Mouse (Mus musculus): ENCODE data around the gene 1700018B08Rik.

Gene 1700018B08Rik

DNA sequence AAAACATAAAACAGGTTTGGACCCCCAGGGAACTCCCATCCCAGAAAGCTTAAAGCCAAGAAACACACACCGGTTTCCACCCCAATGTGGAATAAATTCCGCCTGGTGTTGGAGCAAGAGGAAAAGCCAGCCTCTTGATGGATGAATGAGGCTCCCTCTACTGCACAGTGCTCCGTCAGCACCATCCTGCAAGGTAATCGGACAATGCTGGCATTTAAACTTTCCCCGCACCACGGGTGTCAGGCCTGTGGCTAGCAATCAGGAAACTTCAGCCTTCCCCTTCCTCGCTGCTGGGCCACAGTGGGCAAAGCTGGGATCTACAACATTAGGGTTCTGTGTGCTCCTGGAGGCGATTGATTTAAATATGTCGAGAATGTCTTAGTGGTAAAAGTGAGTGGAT is 52.5 kb downstream of the 1700018B08Rik start:
- no peak for DNase-seq

DNA sequence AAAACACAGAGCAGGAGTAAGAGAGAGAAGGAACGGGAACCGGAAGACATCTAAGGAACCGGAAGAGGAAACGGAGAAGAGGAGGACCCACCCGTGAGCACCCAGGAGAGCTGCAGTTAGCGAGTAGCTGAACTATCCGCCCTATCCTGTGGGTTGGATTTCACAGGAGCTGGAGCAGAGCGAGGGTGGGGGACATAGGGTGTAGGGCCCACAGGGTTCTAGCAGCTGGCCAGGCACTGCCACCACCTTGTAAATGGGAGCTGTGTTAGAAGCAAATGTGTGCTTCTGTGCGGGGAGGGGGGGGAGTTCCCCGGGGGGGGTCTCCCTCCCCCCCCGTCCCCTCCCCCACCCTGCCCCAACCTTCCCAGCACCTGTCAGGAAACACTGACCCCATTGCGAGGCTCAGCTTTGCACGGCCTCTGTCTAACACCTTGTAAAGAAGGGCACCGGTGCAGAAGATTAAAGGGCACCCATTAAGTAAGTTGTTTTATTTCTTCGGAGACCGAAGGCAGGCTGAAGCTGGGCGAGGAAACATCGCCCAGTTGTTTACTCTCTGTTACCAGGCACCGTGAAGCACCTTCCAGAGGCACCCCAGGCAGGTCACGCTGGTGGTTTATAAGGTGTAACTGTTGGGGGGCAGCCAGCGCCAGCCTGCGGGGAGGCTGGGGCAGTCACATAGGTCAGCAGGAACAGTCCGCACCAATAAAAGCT is 59.9 kb downstream of the 1700018B08Rik start:
- no peak for DNase-seq
